Mouse (Mus musculus) naive thymus-derived CD4-positive, alpha-beta T cell, adult 2 months (primary cell): Measurements from ENCODE around the gene Asb4.

ENCODE experiments used
- DNase-seq: peaks from one replicate; pipeline ENCODE4 v3.0.0-alpha.2; 2011; ENCODE audit warnings: low read depth

Asb4 gene

DNA sequence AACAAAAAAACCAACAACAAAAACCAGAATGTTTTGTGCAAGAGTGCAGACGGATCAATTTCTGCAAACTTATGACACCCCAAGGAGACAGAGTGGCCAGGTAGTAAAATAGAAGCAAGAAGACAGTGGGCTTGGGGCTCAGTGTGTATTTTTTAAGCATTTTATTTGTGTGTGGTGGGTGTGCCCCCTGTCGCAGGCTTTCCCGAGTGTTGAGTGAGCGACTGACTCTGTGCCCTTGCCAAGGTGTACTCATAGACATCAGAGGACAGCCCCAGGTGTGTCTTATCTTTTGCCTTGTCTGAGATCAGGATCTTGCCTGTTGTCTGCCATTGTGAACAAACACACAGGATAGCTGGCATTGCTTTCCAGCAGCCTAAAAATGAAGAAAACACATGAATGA is 63.8 kb downstream of the Asb4 start:
- no peak for DNase-seq

DNA sequence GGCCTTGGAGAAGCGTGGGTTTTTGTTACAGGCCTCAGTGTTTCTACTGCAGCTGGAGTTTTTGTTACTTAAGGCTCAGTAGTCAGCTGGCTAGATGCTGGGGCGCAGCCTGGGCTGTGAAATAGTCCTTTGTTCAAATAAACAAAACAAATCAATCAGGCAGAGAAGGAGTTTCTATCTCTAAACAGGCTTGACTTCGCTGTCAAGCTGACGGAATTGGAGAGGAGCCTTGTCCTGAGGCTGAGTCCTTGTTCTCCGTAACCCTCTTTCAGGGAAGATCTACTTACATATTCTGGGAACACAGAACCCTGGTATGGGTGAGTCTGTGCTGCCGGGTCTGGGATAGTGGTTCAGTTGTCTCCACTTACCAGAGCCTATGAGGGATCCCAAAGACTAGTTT is 64.4 kb downstream of the Asb4 start:
- no peak for DNase-seq

DNA sequence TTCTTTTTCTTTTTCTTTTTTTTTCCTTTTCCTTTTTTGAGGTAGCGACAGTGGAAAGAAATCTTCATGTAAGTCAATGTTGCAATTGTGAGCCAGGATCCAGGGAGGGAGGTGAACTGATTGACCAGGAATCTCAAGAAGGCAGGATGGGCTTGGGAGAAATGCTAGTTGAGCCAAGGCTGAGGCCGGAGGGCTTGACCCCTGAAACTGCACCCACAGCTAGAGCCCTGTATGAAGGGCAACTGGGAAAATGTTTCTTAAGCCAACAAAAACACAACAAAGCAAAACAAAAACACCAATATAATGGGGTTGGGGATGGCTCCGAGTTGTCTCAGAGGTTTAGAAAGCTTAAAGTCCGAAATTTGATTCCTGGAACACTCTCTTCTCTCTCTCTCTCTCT is 65.2 kb downstream of the Asb4 start:
- no peak for DNase-seq

DNA sequence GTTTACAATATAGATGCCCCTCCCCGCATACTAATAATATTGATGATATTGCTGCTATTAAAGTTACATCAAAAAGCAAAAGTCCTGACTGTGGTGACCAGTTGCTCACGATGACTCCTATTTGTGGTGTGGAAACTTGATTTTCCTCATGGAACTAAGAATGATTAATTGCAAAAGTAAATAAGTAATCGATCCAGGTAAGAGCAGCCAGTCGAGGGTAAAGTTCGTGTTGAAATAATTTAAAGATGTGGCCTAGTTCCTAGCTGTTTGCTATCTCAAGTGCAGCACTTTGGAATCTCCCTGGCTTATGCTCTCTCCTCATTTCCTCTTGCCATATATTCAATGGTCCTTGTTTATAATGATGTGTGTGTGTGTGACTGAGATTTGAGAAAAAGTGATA is 66.7 kb downstream of the Asb4 start:
- no peak for DNase-seq

DNA sequence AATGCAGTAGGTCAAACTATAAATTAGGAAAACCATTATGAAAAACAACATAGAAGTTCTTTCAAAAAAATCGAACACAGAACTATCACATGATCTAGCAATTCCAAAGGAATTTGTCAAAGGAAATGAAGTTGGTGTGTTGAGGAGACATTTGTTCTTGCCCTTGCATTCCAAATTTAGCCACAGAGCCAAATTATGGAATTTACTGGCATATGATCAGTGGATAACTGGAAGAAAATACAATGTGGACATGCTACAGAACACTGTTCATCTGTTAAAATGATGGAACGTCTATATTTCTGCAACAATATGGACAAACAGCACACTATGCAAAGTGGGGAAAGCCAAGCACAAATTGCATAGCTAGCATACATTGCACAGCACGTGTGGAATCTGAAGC is 72.7 kb downstream of the Asb4 start:
- DNase-seq: no peak

DNA sequence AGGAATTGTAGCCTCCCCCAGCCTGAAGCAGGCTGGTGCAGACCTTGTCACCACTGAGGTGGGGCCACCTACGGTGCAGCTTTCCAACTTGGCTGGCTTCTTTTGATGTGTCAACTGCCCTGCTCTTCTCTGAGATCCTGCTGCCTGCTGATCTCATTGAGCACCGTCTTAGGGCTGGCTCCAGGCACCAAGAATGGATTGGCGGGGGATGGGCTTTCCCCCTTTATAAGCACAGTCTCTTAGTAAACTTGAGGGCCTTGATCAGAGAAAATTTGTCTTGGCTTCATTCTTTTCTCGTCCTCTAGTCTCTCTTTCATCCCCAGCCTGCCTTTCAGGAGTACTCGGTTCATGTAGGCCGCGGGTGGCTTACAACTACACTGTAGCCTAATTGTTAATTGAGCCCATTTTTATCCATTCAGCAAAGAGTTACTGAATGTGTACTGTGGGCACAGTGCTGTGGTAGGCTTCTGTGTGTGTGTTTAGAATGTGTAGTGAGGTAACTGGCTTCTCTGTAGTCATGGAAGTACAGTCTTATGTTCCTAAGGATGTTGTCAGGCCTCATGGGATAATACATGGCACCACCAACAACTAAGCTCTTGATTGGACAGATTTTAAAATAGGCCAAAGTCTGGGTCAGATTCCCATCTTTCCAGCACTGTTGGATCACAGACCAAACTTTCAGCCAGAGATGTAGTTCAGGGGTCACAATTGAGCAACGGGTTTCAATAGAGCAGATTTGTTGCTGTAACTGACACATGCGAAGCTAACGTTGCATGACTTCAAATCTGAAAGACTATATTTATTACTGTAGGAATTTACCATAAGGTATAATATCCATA is 87.5 kb downstream of the Asb4 start:
- no peak for DNase-seq

DNA sequence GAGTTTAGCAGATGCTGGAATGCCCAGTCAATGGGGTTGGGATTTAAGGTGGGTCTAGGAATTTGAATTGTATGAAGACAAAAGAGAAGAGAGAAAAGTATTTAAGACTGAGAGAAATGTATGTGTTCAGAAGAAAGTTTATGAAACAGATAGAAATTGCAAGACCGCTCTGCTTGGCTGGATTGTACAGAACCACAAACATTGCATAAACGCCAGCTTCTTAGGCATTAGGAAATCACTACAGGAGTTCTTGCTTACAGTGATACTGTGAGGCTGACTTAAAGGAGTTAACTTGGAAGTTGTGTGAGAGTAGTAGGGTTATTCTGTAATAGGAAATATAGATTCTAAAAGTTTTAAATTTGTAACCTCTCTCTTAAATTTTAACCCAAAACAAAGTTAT is 89.5 kb downstream of the Asb4 start:
- no peak for DNase-seq

DNA sequence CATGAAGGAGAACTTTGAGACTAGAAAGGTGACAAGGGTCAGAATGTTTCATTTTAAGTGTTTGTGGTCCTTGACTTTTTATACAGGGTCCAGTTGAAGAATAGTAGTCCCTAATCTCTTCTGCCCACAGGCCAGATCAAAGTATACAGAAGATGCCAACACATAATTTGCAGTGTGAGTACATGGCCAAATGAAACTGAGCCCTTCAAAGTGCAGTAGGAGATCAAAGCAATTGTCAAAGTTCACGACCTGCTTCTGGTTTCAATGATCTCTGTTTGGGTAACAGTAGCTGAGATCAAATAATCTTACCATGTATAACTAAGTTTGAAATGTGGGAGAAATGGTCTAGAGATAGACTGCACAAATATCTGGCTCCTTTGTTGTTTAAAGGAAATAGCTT is 90.8 kb downstream of the Asb4 start:
- no peak for DNase-seq

DNA sequence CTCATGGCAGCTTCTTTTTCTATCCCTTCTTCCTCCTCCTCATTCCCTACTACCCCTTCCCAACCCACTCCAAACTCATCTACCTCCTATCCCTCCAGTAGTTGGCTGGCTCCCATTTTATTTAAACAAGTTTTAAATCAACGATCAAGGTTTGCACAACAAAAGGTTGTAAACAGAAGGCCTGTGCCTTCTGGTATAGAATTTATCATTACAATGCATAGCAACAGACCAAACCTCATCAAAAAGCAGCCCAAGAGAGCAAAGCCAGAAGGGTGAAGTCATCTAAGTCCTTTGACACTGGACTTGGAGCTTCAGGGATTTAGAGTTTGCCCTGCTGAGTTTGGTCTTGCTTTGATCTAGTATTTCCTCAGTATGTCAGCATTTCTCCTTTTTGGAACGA is 97.9 kb downstream of the Asb4 start:
- no peak for DNase-seq

DNA sequence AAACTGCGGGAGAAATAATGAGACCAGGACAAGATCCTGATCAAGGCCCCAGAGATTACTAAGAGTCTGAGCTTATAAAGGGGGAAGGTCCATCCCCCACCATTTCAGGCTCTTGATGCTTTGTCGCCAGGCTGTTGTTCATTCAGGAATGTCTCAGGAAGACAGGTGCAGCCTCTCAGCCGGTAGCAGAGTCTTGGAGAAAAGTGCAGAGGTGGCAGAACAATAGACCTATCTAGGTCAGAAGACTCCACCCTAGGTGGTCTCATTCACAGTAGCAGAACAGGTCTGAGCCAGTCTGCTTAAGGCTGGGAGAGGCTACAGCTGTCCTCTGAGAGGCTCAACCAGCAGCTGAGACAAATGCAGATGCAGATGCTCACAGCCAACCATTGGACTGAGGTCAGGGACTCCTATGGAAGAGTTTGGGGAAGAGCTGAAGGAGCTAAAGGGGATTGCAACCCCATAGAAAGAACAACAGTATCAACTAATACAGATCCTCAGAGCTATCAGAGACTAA is 99.1 kb downstream of the Asb4 start:
- no peak for DNase-seq
